Mouse (Mus musculus) adipose tissue, adult 10 weeks (tissue): ENCODE results near the gene 1700016C15Rik. TPM values are rescaled to one million over a fixed set of nuclear protein-coding genes. Genes with fewer than 3 reads are reported as not detected.

Experiments
- polyA plus RNA-seq: library from polyadenylated mRNA; stranded (reverse); fragments of 350-450 nt; fragmentation: Illumina TruSeq; extraction: RNeasy Lipid Tissue Mini Kit (QIAGEN cat#74804); gene quantifications from one replicate; pipeline ENCODE4 v1.2.3, GENCODE M21; 2014; ENCODE audit warnings: low read depth, low replicate concordance

1700016C15Rik gene
- polyA plus RNA-seq, result 2.4 TPM

GRCm38 (mm10) chr1:177729043-177730024, at the start of gene 1700016C15Rik:
Gene 1700016C15Rik, plus strand, starts transcription at chr1:177729814.

GRCm38 (mm10) chr1:177796193-177796939, 66.8 kb downstream of the 1700016C15Rik start, which contains the start of gene Adss:
Gene Adss, minus strand, starts transcription at chr1:177796511.

Other genes with a start within 250 kb of the 1700016C15Rik start
- 41.3 TPM for gene Adss, start 66.7 kb downstream of the 1700016C15Rik start, polyA plus RNA-seq